8 mouse cellular contexts compared by ENCODE assay signal in genomic region chr1:131084289-131084688, GRCm38 (mm10). TPM values are rescaled to one million over a fixed set of nuclear protein-coding genes. Genes with fewer than 3 reads are reported as not detected.
DNase-seq lines count a peak whose midpoint lies in the region; ATAC-seq lines count a peak whose summit lies in the region.

No protein-coding gene starts in this region.

- no peaks in the 10 kb centered on the region for H3K27me3 ChIP-seq in midbrain, embryonic 12.5 days
- no peaks in the 10 kb centered on the region for H3K27me3 ChIP-seq in midbrain, embryonic 15.5 days (replicated peaks)
- no peaks in the 10 kb centered on the region for H3K27me3 ChIP-seq in heart, embryonic 14.5 days (ENCODE audit: control insufficient read depth, insufficient read depth, low read length)
- H3K27me3 ChIP-seq in limb, embryonic 15.5 days = no peaks in the 10 kb centered on the region

- H3K36me3 ChIP-seq in midbrain, embryonic 12.5 days = no peaks in the 10 kb centered on the region
- no peaks in the 10 kb centered on the region for H3K36me3 ChIP-seq in midbrain, embryonic 15.5 days (replicated peaks)
- no peaks in the 10 kb centered on the region for H3K36me3 ChIP-seq in heart, embryonic 14.5 days (ENCODE audit: control insufficient read depth, insufficient read depth, low read length)
- H3K36me3 ChIP-seq in limb, embryonic 15.5 days = no peaks in the 10 kb centered on the region

- WGBS in midbrain, embryonic 12.5 days = 35% methylated on average over 8 of the region's 8 CpGs
- 35% methylated on average over 8 of the region's 8 CpGs for WGBS in midbrain, embryonic 15.5 days
- WGBS in heart, embryonic 14.5 days = 21% methylated on average over 8 of the region's 8 CpGs
- 50% methylated on average over 8 of the region's 8 CpGs for WGBS in limb, embryonic 15.5 days

- peak; percentile 13; the same call in 1 of the 2 replicates for ATAC-seq in midbrain, embryonic 12.5 days (ENCODE audit: low FRiP score, low read depth)
- ATAC-seq in midbrain, embryonic 15.5 days (replicated peaks) = no peak
- no peak for ATAC-seq in heart, embryonic 14.5 days (ENCODE audit: insufficient number of reproducible peaks, insufficient read depth, low FRiP score, low read depth)
- ATAC-seq in limb, embryonic 15.5 days (ENCODE audit: insufficient number of reproducible peaks, low FRiP score, low TSS enrichment, low read depth) = no peak
- ATAC-seq in neutrophil, adult 5-6 weeks (ENCODE audit: extremely low read depth, insufficient number of reproducible peaks, low FRiP score, poor library complexity, severe bottlenecking) = peak; percentile 39

- H3K9me3 ChIP-seq in midbrain, embryonic 12.5 days = no peaks in the 10 kb centered on the region
- no peaks in the 10 kb centered on the region for H3K9me3 ChIP-seq in midbrain, embryonic 15.5 days
- H3K9me3 ChIP-seq in heart, embryonic 14.5 days (ENCODE audit: control insufficient read depth, low read length) = no peaks in the 10 kb centered on the region
- no peaks in the 10 kb centered on the region for H3K9me3 ChIP-seq in limb, embryonic 15.5 days

- no peak overlapping the region for H3K4me3 ChIP-seq in midbrain, embryonic 12.5 days
- H3K4me3 ChIP-seq in midbrain, embryonic 15.5 days = no peak overlapping the region
- no peak overlapping the region for H3K4me3 ChIP-seq in heart, embryonic 14.5 days (ENCODE audit: control insufficient read depth in 1 of 2, insufficient read depth in 1 of 2, low read depth in 1 of 2, low read length in 2 of 2)
- no peak overlapping the region for H3K4me3 ChIP-seq in limb, embryonic 15.5 days

- no peak overlapping the region for H3K9ac ChIP-seq in midbrain, embryonic 12.5 days (replicated peaks)
- no peak overlapping the region for H3K9ac ChIP-seq in midbrain, embryonic 15.5 days
- no peak overlapping the region; the same call in 1 of the 2 replicates for H3K9ac ChIP-seq in heart, embryonic 14.5 days (ENCODE audit: low read length)
- no peak overlapping the region for H3K9ac ChIP-seq in limb, embryonic 15.5 days

- H3K27ac ChIP-seq in midbrain, embryonic 12.5 days (replicated peaks) = no peak overlapping the region
- H3K27ac ChIP-seq in midbrain, embryonic 15.5 days = no peak overlapping the region
- H3K27ac ChIP-seq in heart, embryonic 14.5 days (replicated peaks in 1 of 2; ENCODE audit: control insufficient read depth in 1 of 2, insufficient read depth in 1 of 2, low read depth in 2 of 2, low read length in 2 of 2) = peak overlapping the region; percentile 36 to 39; a peak in 2 of 4 replicates
- H3K27ac ChIP-seq in limb, embryonic 15.5 days = 0 out of 2 replicates have a peak overlapping the region, but pooled peaks have one; percentile 27

- peaks cover 92% of the 10 kb centered on the region for H3K4me1 ChIP-seq in midbrain, embryonic 12.5 days
- peaks cover 63% of the 10 kb centered on the region for H3K4me1 ChIP-seq in midbrain, embryonic 15.5 days
- H3K4me1 ChIP-seq in heart, embryonic 14.5 days (ENCODE audit: control insufficient read depth in 2 of 2, insufficient read depth in 2 of 2, low read length in 2 of 2) = peaks cover 67 to 99% of the 10 kb centered on the region in 2 experiments
- peaks cover 70% of the 10 kb centered on the region for H3K4me1 ChIP-seq in limb, embryonic 15.5 days

- no peak for DNase-seq in layer of hippocampus, adult 11-12 months (ENCODE audit: low spot score)
- DNase-seq in retina, postnatal 1 day = no peak
- DNase-seq in layer of hippocampus, adult 18-20 months (ENCODE audit: low spot score in 2 of 2) = no peak

- no peak overlapping the region for H3K4me2 ChIP-seq in midbrain, embryonic 12.5 days (replicated peaks)
- no peak overlapping the region for H3K4me2 ChIP-seq in midbrain, embryonic 15.5 days
- peak overlapping the region; percentile 31 for H3K4me2 ChIP-seq in heart, embryonic 14.5 days (ENCODE audit: low read length)
- H3K4me2 ChIP-seq in limb, embryonic 15.5 days = no peak overlapping the region

RNA-seq across cellular contexts. Expression of gene Mapkapk2, which starts 13.3 kb away (rescaled TPM):
- 69.5 and 76.4 TPM in 2 replicates for polyA plus RNA-seq in midbrain, embryonic 12.5 days (2016; fragmentation: Nextera tagmentation; extraction: Ambion mirVana)
- polyA plus RNA-seq in midbrain, embryonic 15.5 days (2015; fragmentation: Nextera tagmentation; extraction: Ambion mirVana) = 17.9 and 22.2 TPM in 2 replicates
- 59.9 and 96.1 TPM in 2 replicates for polyA plus RNA-seq in heart, embryonic 14.5 days (2014; fragmentation: Nextera tagmentation; extraction: Ambion mirVana)
- polyA plus RNA-seq in limb, embryonic 15.5 days (2015; fragmentation: Nextera tagmentation; extraction: Ambion mirVana) = 27.7 and 36.1 TPM in 2 replicates
- 103 and 112 TPM in 2 replicates for total RNA-seq in neutrophil, adult 5-6 weeks (2017)
- 10 to 100 TPM; 32.2 to 33.8 TPM for total RNA-seq in layer of hippocampus, adult 18-20 months (2021)

RNA-seq across cellular contexts. Expression of gene Dyrk3, which starts 53.9 kb away (rescaled TPM):
- 18.7 and 21.5 TPM in 2 replicates for polyA plus RNA-seq in midbrain, embryonic 12.5 days (2016; fragmentation: Nextera tagmentation; extraction: Ambion mirVana)
- 15.5 and 17.8 TPM in 2 replicates for polyA plus RNA-seq in midbrain, embryonic 15.5 days (2015; fragmentation: Nextera tagmentation; extraction: Ambion mirVana)
- polyA plus RNA-seq in heart, embryonic 14.5 days (2014; fragmentation: Nextera tagmentation; extraction: Ambion mirVana) = 1.5 and 1.7 TPM in 2 replicates
- 2.2 and 3.1 TPM in 2 replicates for polyA plus RNA-seq in limb, embryonic 15.5 days (2015; fragmentation: Nextera tagmentation; extraction: Ambion mirVana)
- total RNA-seq in neutrophil, adult 5-6 weeks (2017) = 1.2 and 1.7 TPM in 2 replicates
- 10 to 100 TPM; 17.4 to 20.2 TPM for total RNA-seq in layer of hippocampus, adult 18-20 months (2021)

Comparison
In these comparisons a context has a peak if more than half of its experiments do, and no peak if none do; other contexts are left out.
1. ATAC-seq: peak in midbrain, embryonic 12.5 days (single experiment) and neutrophil, adult 5-6 weeks (single experiment); none in midbrain, embryonic 15.5 days (single experiment), heart, embryonic 14.5 days (single experiment) and limb, embryonic 15.5 days (single experiment).
2. H3K27ac ChIP-seq: peak in heart, embryonic 14.5 days (2 of 2) and limb, embryonic 15.5 days (single experiment); none in midbrain, embryonic 12.5 days (single experiment) and midbrain, embryonic 15.5 days (single experiment).